Mouse (Mus musculus): Measurements from ENCODE around the gene Cabin1. TPM values are rescaled to one million over a fixed set of nuclear protein-coding genes. Genes with fewer than 3 reads are reported as not detected.
A peak's percentile ranks its signal among the peaks of the same experiment; 100 is the strongest.

Gene Cabin1
- polyA plus RNA-seq, 1 experiment from 2014 or later = 31.6 TPM

DNA sequence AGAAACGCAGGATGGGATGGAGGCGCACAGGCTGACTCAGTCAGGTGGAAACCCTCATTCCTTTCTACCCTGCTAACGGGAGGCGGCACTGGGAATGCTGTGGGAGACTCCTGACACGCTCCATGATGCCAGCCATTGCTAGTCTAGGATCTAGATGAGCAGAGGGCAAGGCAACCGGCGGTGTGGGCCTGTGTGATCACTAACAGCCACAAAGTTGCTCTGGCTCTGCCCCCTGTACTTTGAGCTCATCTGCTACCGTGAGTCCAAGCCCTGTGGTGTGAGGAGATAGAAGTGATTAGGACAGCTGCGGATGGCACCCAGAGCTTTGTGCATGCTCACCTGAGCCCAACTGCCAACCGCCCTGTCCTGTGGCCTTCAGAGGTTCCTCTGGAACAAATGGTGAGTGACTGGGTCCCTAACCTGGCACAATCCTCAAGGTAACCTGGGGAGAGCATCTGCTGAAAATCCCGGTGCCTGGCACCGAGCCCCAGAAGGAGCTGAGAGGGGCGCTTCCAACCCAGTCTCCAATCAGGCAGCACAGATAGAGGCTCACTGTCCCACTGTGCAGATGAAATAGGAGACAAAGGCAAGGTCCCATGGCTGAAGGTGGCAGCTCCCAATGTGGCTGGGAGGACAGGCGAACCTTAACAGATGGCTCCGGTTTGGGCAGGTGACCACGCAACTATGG, 112.6 kb downstream of the Cabin1 start:
- WGBS = 97% methylated on average over 16 of the region's 16 CpGs
- Histone ChIP-seq H3K27ac (ENCODE audit: low read depth, low read length) (no peak overlapping the region), H3K4me2 (no peak overlapping the region), H3K4me3 (ENCODE audit: low read depth, low read length) (no peak overlapping the region), H3K9ac (ENCODE audit: low read length) (no peak overlapping the region), H3K36me3 (ENCODE audit: control insufficient read depth, insufficient read depth, low read length) (peaks cover 15% of the 10 kb centered on the region), H3K4me1 (ENCODE audit: control insufficient read depth, insufficient read depth, low read length) (no peaks in the 10 kb centered on the region), H3K9me3 (ENCODE audit: control insufficient read depth, low read length) (no peaks in the 10 kb centered on the region), H3K27me3 (ENCODE audit: control insufficient read depth, insufficient read depth, low read length) (no peaks in the 10 kb centered on the region)
- ATAC-seq (ENCODE audit: low FRiP score) (no peak), DNase-seq (ENCODE audit: low spot score, missing footprints) (peak; percentile 54)

DNA sequence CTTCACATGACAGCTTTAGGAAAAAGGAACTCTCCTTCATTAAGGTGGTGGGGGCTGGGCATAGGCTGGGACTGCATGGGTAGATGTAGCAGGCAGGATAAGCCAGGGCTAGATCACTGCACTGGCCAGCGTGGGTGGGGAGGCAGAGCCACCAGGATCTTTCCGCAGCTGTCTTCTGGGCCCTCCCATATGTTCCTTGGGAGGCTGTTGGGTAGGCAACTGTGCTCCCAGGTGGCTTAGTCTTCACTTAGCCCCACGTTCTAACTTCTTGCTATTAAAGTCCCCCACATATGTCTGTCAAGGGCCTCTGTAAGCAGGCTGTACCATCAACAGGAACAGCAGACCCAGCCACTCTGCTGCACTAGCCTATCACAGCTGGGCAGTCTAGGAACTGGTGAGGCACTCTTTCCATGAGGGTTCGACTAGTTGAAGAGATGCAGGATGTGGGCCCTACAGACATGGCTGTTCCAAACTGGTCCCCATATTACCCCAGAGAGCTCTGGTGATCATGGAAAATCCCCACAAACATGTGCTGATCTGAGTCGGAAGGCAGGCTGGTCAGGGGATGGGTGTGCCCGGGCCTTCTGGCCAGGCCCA, 113.7 kb downstream of the Cabin1 start:
- H3K27me3 ChIP-seq (ENCODE audit: control insufficient read depth, insufficient read depth, low read length) = no peaks in the 10 kb centered on the region
- H3K4me2 ChIP-seq = no peak overlapping the region
- H3K9me3 ChIP-seq (ENCODE audit: control insufficient read depth, low read length) = no peaks in the 10 kb centered on the region
- 93% methylated on average over 6 of the region's 6 CpGs for WGBS
- ATAC-seq (ENCODE audit: low FRiP score) (no peak), DNase-seq (ENCODE audit: low spot score, missing footprints) (peak; percentile 51)
- no peak overlapping the region for H3K4me3 ChIP-seq (ENCODE audit: low read depth, low read length)
- no peaks in the 10 kb centered on the region for H3K4me1 ChIP-seq (ENCODE audit: control insufficient read depth, insufficient read depth, low read length)
- peaks cover 15% of the 10 kb centered on the region for H3K36me3 ChIP-seq (ENCODE audit: control insufficient read depth, insufficient read depth, low read length)
- H3K27ac ChIP-seq (ENCODE audit: low read depth, low read length) = no peak overlapping the region
- H3K9ac ChIP-seq (ENCODE audit: low read length) = no peak overlapping the region

DNA sequence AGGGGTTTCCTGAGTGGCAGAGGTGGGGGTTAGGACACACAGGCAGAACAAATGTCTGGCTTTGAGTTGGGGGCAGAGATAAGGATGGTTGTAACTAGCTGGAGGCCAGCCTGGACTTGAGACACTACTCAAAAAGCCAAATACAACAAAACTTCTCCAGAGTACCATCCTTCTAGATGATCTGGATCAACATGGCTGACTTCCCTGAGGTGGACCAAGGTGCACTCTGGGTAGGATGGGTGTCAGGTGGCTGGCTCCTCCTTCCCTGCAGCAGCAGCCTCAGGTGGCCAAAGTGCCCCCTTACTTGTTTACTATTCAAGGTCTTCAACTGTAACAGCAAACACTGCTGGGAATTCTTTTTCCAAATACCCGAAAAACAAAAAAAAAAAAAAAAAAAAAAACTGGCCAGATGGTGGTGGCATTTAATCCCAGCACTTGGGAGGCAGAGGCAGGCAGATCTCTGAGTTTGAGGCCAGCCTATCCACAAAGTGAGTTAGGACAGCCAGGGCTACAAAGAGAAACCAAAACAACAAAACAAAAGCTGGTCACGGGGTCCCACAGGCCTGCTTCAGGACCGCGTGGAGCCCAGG, 114.6 kb downstream of the Cabin1 start:
- Histone ChIP-seq H3K4me2 (no peak overlapping the region), H3K27me3 (ENCODE audit: control insufficient read depth, insufficient read depth, low read length) (no peaks in the 10 kb centered on the region), H3K27ac (ENCODE audit: low read depth, low read length) (no peak overlapping the region), H3K4me3 (ENCODE audit: low read depth, low read length) (no peak overlapping the region), H3K9me3 (ENCODE audit: control insufficient read depth, low read length) (no peaks in the 10 kb centered on the region), H3K4me1 (ENCODE audit: control insufficient read depth, insufficient read depth, low read length) (no peaks in the 10 kb centered on the region), H3K36me3 (ENCODE audit: control insufficient read depth, insufficient read depth, low read length) (peaks cover 15% of the 10 kb centered on the region), H3K9ac (ENCODE audit: low read length) (no peak overlapping the region)
- peak; percentile 64 for DNase-seq (ENCODE audit: low spot score, missing footprints)
- no peak for ATAC-seq (ENCODE audit: low FRiP score)
- WGBS = 93% methylated on average over 4 of the region's 4 CpGs

DNA sequence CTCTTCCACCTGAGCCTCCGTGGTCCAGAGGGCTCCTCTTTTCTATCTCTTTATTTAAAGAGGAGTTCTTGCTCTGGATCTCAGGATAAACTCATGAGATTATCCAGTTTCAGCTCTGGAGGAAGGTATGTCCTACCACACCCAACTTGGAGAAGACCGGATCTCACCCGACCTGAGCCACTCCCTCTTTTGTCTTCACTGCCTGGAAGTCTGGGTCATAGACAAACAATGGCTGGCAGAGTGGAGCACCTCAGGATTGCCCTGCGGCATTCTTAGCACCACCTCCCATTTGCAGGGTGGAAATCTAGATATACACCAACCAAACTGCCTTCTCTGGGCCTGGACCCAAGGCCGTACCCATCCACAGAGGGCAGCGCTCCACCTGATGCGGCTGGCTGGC, 115.1 kb downstream of the Cabin1 start:
- H3K27ac ChIP-seq (ENCODE audit: low read depth, low read length) = no peak overlapping the region
- ATAC-seq (ENCODE audit: low FRiP score) (no peak), DNase-seq (ENCODE audit: low spot score, missing footprints) (no peak)
- 96% methylated on average over 7 of the region's 7 CpGs for WGBS
- no peak overlapping the region for H3K9ac ChIP-seq (ENCODE audit: low read length)
- no peak overlapping the region for H3K4me2 ChIP-seq
- no peaks in the 10 kb centered on the region for H3K9me3 ChIP-seq (ENCODE audit: control insufficient read depth, low read length)
- no peaks in the 10 kb centered on the region for H3K27me3 ChIP-seq (ENCODE audit: control insufficient read depth, insufficient read depth, low read length)
- H3K4me3 ChIP-seq (ENCODE audit: low read depth, low read length) = no peak overlapping the region
- H3K4me1 ChIP-seq (ENCODE audit: control insufficient read depth, insufficient read depth, low read length) = peaks cover 3% of the 10 kb centered on the region; the same call in 1 of the 2 replicates
- H3K36me3 ChIP-seq (ENCODE audit: control insufficient read depth, insufficient read depth, low read length) = peaks cover 15% of the 10 kb centered on the region

DNA sequence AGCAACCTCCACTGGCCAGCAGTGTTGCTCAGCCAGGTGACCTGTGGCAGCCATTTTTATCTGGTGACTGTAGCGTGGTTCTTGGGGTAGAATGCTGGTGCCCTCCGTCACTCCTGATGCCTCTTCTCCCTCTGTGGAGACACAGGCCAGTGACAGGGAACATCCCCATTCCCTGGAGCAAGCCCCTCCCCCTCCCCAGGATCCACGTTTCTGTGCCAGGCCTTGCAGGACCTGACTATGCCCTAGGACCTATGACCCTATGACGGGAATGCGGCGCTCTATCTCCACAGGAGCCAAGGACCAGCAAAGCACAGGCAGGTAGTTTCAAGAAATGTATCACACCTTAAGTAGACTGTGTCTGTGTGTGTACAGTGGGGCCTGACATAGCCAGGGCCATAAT, 116.0 kb downstream of the Cabin1 start:
- Histone ChIP-seq H3K4me1 (ENCODE audit: control insufficient read depth, insufficient read depth, low read length) (peaks cover 11% of the 10 kb centered on the region; the same call in 1 of the 2 replicates), H3K36me3 (ENCODE audit: control insufficient read depth, insufficient read depth, low read length) (peaks cover 13% of the 10 kb centered on the region), H3K4me2 (no peak overlapping the region), H3K27ac (ENCODE audit: low read depth, low read length) (no peak overlapping the region), H3K4me3 (ENCODE audit: low read depth, low read length) (no peak overlapping the region), H3K9ac (ENCODE audit: low read length) (no peak overlapping the region), H3K27me3 (ENCODE audit: control insufficient read depth, insufficient read depth, low read length) (no peaks in the 10 kb centered on the region), H3K9me3 (ENCODE audit: control insufficient read depth, low read length) (no peaks in the 10 kb centered on the region)
- ATAC-seq (ENCODE audit: low FRiP score) (no peak), DNase-seq (ENCODE audit: low spot score, missing footprints) (no peak)
- 91% methylated on average over 6 of the region's 6 CpGs for WGBS

DNA sequence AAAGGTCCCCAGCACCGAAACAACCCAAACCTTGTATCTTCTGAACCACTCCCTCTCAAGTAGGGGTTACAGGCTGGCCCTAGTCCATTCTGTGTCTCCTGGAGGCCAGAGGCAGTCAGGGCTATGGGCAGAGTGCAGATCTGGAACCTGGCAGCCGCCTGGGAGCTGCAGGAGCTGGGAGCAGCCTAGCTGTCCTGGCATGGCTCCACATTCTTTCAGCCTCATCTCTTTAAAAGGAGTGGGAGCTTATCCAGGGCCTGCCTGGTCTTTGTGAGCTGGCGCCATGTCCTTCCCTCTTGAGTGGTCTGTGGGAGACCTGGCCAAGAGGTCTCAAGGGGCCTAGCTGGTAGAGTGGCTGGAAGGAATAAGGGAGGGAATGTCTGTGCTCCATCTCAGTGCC, 116.8 kb downstream of the Cabin1 start:
- DNase-seq (ENCODE audit: low spot score, missing footprints) (peak; percentile 37), ATAC-seq (ENCODE audit: low FRiP score) (no peak)
- H3K9ac ChIP-seq (ENCODE audit: low read length) = no peak overlapping the region
- peaks cover 11% of the 10 kb centered on the region; the same call in 1 of the 2 replicates for H3K4me1 ChIP-seq (ENCODE audit: control insufficient read depth, insufficient read depth, low read length)
- H3K4me2 ChIP-seq = no peak overlapping the region
- no peaks in the 10 kb centered on the region for H3K27me3 ChIP-seq (ENCODE audit: control insufficient read depth, insufficient read depth, low read length)
- peaks cover 7% of the 10 kb centered on the region for H3K36me3 ChIP-seq (ENCODE audit: control insufficient read depth, insufficient read depth, low read length)
- WGBS = 90% methylated on average over 3 of the region's 3 CpGs
- no peak overlapping the region for H3K27ac ChIP-seq (ENCODE audit: low read depth, low read length)
- H3K4me3 ChIP-seq (ENCODE audit: low read depth, low read length) = no peak overlapping the region
- no peaks in the 10 kb centered on the region for H3K9me3 ChIP-seq (ENCODE audit: control insufficient read depth, low read length)

DNA sequence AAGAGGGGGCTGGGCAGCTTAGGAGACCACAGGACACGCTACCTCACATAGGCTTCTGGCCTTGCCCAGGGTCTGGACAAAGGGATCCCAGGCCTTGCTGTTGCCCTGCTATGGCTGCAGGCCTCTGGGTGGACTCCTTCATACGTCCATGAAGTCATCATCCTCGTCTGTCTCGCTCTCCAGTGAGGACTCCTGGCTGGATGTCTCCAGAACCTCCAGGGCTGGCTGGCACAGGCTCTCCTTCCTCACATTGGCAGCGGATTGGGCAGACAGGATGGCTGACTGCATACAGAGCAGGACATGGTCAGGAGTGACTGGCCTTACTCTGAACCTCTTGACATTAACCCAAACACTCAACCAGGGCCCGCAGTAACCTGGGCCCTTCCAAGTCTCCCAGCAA, 117.7 kb downstream of the Cabin1 start:
- DNase-seq (ENCODE audit: low spot score, missing footprints) (peak; percentile 37), ATAC-seq (ENCODE audit: low FRiP score) (no peak)
- Histone ChIP-seq H3K4me3 (ENCODE audit: low read depth, low read length) (no peak overlapping the region), H3K9ac (ENCODE audit: low read length) (no peak overlapping the region), H3K27ac (ENCODE audit: low read depth, low read length) (no peak overlapping the region), H3K9me3 (ENCODE audit: control insufficient read depth, low read length) (no peaks in the 10 kb centered on the region), H3K27me3 (ENCODE audit: control insufficient read depth, insufficient read depth, low read length) (no peaks in the 10 kb centered on the region), H3K4me1 (ENCODE audit: control insufficient read depth, insufficient read depth, low read length) (peaks cover 11% of the 10 kb centered on the region; the same call in 1 of the 2 replicates), H3K4me2 (no peak overlapping the region), H3K36me3 (ENCODE audit: control insufficient read depth, insufficient read depth, low read length) (peaks cover 7% of the 10 kb centered on the region)
- WGBS = 97% methylated on average over 6 of the region's 6 CpGs

DNA sequence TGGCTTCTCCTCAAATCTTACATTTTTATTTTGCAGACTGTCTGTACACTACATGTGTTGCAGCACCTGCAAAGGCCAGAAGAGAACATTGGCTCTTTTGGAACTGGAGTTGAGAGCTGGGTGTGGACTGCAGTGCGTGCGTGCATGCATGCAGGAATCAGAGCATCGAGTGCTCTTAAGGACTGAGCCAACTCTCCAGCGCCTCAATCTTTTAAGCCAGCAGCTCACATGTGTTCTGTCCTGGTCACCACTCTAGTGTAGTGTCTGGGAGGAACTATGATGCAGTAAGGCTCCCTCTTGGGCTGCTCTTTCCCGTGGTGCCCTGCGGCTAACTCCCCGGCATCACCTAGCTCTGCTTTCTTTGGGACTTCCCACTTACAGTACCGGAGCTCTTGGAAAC, 118.5 kb downstream of the Cabin1 start:
- Histone ChIP-seq H3K4me2 (no peak overlapping the region), H3K4me3 (ENCODE audit: low read depth, low read length) (no peak overlapping the region), H3K27me3 (ENCODE audit: control insufficient read depth, insufficient read depth, low read length) (no peaks in the 10 kb centered on the region), H3K9me3 (ENCODE audit: control insufficient read depth, low read length) (no peaks in the 10 kb centered on the region), H3K27ac (ENCODE audit: low read depth, low read length) (no peak overlapping the region), H3K4me1 (ENCODE audit: control insufficient read depth, insufficient read depth, low read length) (peaks cover 11% of the 10 kb centered on the region; the same call in 1 of the 2 replicates), H3K9ac (ENCODE audit: low read length) (no peak overlapping the region), H3K36me3 (ENCODE audit: control insufficient read depth, insufficient read depth, low read length) (peaks cover 5% of the 10 kb centered on the region)
- ATAC-seq (ENCODE audit: low FRiP score) = no peak
- DNase-seq (ENCODE audit: low spot score, missing footprints) = no peak
- WGBS = 91% methylated on average over 8 of the region's 8 CpGs

DNA sequence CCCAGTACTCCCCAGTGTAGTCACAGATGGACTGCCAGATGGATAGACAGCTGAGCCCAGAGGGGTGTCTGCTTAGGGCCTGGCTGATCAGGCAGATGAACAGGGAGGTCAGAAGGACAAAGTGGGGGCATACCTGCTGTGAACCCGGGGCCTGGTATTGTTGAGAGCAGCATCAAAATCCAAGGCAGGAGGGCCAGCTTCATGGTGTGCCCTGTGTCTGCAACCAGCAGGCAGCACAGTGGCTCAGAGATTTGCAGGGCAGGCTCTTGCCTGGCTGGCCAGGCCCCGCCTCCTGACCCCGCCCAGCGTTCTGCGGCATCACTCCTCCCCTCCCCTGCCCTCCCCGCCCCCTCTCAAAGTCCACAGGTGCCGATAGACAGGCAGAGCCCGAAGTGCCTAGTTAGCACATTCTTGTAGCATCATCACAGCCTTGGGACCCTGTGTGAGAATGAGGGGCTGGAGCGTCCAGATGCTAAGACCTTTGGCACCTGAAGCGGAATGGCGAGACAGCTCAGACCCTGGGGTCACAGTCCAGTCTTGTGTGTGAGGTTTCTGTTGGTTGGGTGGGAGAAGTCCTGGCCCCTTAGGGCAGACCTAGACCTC, 120.3 kb downstream of the Cabin1 start, which contains the start of gene Susd2:
TSS of gene Susd2 (minus strand) at position 268 of the 603 bp plus-strand sequence.
- peaks cover 11% of the 10 kb centered on the region; the same call in 1 of the 2 replicates for H3K4me1 ChIP-seq (ENCODE audit: control insufficient read depth, insufficient read depth, low read length)
- no peaks in the 10 kb centered on the region for H3K27me3 ChIP-seq (ENCODE audit: control insufficient read depth, insufficient read depth, low read length)
- peak within 1 kb of the TSS; percentile 13; the same call in 1 of the 2 replicates for H3K4me3 ChIP-seq (ENCODE audit: low read depth, low read length)
- peak within 1 kb of the TSS; percentile 36 for H3K4me2 ChIP-seq
- DNase-seq (ENCODE audit: low spot score, missing footprints) = peak; percentile 89
- 0 out of 2 replicates have a peak within 1 kb of the TSS, but pooled peaks have one; percentile 6 for H3K27ac ChIP-seq (ENCODE audit: low read depth, low read length)
- ATAC-seq (ENCODE audit: low FRiP score) = peak; percentile 77
- H3K36me3 ChIP-seq (ENCODE audit: control insufficient read depth, insufficient read depth, low read length) = peaks cover 2% of the 10 kb centered on the region; the same call in 1 of the 2 replicates
- 3% methylated on average over 11 of the region's 11 CpGs for WGBS
- H3K9me3 ChIP-seq (ENCODE audit: control insufficient read depth, low read length) = no peaks in the 10 kb centered on the region
- H3K9ac ChIP-seq (ENCODE audit: low read length) = peak within 1 kb of the TSS; percentile 16; the same call in 1 of the 2 replicates
